Mouse (Mus musculus) forebrain, embryonic 14.5 days (tissue): ENCODE results near the gene Sap30bp. TPM values are rescaled to one million over a fixed set of nuclear protein-coding genes. Genes with fewer than 3 reads are reported as not detected.

Experiments
- ATAC-seq: fragments of 200-750 bp; cut with Nextera tagmentation; 2 replicates; pipeline ENCODE4 v1.8.0; 2017; ENCODE audit warnings: mild to moderate bottlenecking, moderate library complexity
- DNase-seq: peaks from one replicate; pipeline ENCODE4 v3.0.0-alpha.2; 2015; ENCODE audit warnings: low spot score
- H3K27ac ChIP-seq: fragments of 300-500 bp; sonication (generic); 2 replicates; pipeline ENCODE4 v1.5.1; 2014; ENCODE audit warnings: low read depth, mild to moderate bottlenecking, control low read depth, low read length, moderate library complexity
- H3K27me3 ChIP-seq: fragments of 300-500 bp; sonication (generic); replicated peaks from 2 replicates; pipeline ENCODE4 v1.6.1; 2014; ENCODE audit warnings: low read length, control low read depth, mixed read lengths; ENCODE audit not compliant: control insufficient read depth, insufficient read depth
- H3K36me3 ChIP-seq: fragments of 300-500 bp; sonication (generic); 2 replicates; pipeline ENCODE4 v1.6.1; 2014; ENCODE audit warnings: low read length, control low read depth; ENCODE audit not compliant: control insufficient read depth, insufficient read depth
- H3K4me1 ChIP-seq: fragments of 300-500 bp; sonication (generic); 2 replicates; pipeline ENCODE4 v1.6.1; 2014; ENCODE audit warnings: antibody characterized with exemption, low read length, control low read depth; ENCODE audit not compliant: control insufficient read depth, insufficient read depth
- H3K4me2 ChIP-seq: fragments of 300-500 bp; sonication (generic); 2 replicates; pipeline ENCODE4 v1.6.1; 2014; ENCODE audit warnings: mild to moderate bottlenecking, control low read depth, low read length
- H3K4me3 ChIP-seq: fragments of 300-500 bp; sonication (generic); 2 replicates; pipeline ENCODE4 v1.5.1; 2014; ENCODE audit warnings: low read depth, low read length, control low read depth
- H3K9ac ChIP-seq: fragments of 300-500 bp; sonication (generic); 2 replicates; pipeline ENCODE4 v1.6.1; 2014; ENCODE audit warnings: mild to moderate bottlenecking, low read length, control low read depth, moderate library complexity
- H3K9me3 ChIP-seq: fragments of 300-500 bp; sonication (generic); replicated peaks from 2 replicates; pipeline ENCODE4 v1.6.1; 2016; ENCODE audit warnings: low read length, control low read depth, mixed read lengths; ENCODE audit not compliant: control insufficient read depth
- WGBS: fragments of 180-500 bp; shearing (Covaris S2); extraction: QIAGEN DNeasy Blood & Tissue Kit; methylation state at CpG from one replicate; pipeline ENCODE4 v1.1.7; 2014; 5-methylcytosine and 5-hydroxymethylcytosine counted together
- polyA plus RNA-seq: library from polyadenylated mRNA; unstranded; fragments of >200 nt; fragmentation: Nextera tagmentation; extraction: Ambion mirVana; gene quantifications from 2 replicates; pipeline ENCODE4 v1.2.1, GENCODE M21; 2014

The Sap30bp gene
- polyA plus RNA-seq, 1 experiment from 2014 or later = 55.8 TPM

- no peak overlapping the region for H3K9ac ChIP-seq
- no peak overlapping the region for H3K4me3 ChIP-seq
- 94% methylated on average over 5 of the region's 5 CpGs for WGBS
- no peaks in the 10 kb centered on the region for H3K4me1 ChIP-seq
- peaks cover 52% of the 10 kb centered on the region for H3K36me3 ChIP-seq
- no peak overlapping the region for H3K27ac ChIP-seq
- no peaks in the 10 kb centered on the region for H3K9me3 ChIP-seq
- no peaks in the 10 kb centered on the region for H3K27me3 ChIP-seq
- DNase-seq (no peak), ATAC-seq (no peak)
- no peak overlapping the region for H3K4me2 ChIP-seq
Measured at GRCm38 (mm10) chr11:115919073-115919472, 14.0 kb upstream of the Sap30bp start.

- Histone ChIP-seq H3K4me3 (no peak overlapping the region), H3K4me2 (no peak overlapping the region), H3K36me3 (peaks cover 49% of the 10 kb centered on the region), H3K27ac (no peak overlapping the region), H3K4me1 (no peaks in the 10 kb centered on the region), H3K9ac (no peak overlapping the region), H3K9me3 (no peaks in the 10 kb centered on the region), H3K27me3 (no peaks in the 10 kb centered on the region)
- peak; percentile 70 for DNase-seq
- WGBS = 43% methylated on average over 6 of the region's 6 CpGs
- no peak for ATAC-seq
Measured at GRCm38 (mm10) chr11:115920110-115920818, 12.8 kb upstream of the Sap30bp start.

GRCm38 (mm10) chr11:115921986-115922385 lies 11.1 kb upstream of the Sap30bp start:
- H3K27me3 ChIP-seq = no peaks in the 10 kb centered on the region
- H3K4me2 ChIP-seq = no peak overlapping the region
- WGBS = 100% methylated on average over 1 of the region's 1 CpGs
- H3K9me3 ChIP-seq = no peaks in the 10 kb centered on the region
- no peak overlapping the region for H3K27ac ChIP-seq
- no peak overlapping the region for H3K9ac ChIP-seq
- H3K4me3 ChIP-seq = no peak overlapping the region
- no peaks in the 10 kb centered on the region for H3K4me1 ChIP-seq
- H3K36me3 ChIP-seq = peaks cover 39% of the 10 kb centered on the region
- DNase-seq (no peak), ATAC-seq (no peak)

- ATAC-seq (no peak), DNase-seq (no peak)
- H3K4me1 ChIP-seq = peaks cover 8% of the 10 kb centered on the region
- peaks cover 26% of the 10 kb centered on the region for H3K36me3 ChIP-seq
- no peak overlapping the region for H3K4me3 ChIP-seq
- no peaks in the 10 kb centered on the region for H3K27me3 ChIP-seq
- WGBS = 93% methylated on average over 8 of the region's 8 CpGs
- no peak overlapping the region for H3K9ac ChIP-seq
- H3K4me2 ChIP-seq = no peak overlapping the region
- no peaks in the 10 kb centered on the region for H3K9me3 ChIP-seq
- H3K27ac ChIP-seq = no peak overlapping the region
Measured at GRCm38 (mm10) chr11:115929031-115929430, 4.1 kb upstream of the Sap30bp start.

- Histone ChIP-seq H3K27ac (no peak overlapping the region), H3K4me2 (no peak overlapping the region), H3K36me3 (peaks cover 22% of the 10 kb centered on the region), H3K4me3 (no peak overlapping the region), H3K4me1 (peaks cover 16% of the 10 kb centered on the region), H3K27me3 (no peaks in the 10 kb centered on the region), H3K9me3 (no peaks in the 10 kb centered on the region), H3K9ac (no peak overlapping the region)
- DNase-seq = no peak
- no peak for ATAC-seq
- WGBS = 59% methylated on average over 3 of the region's 3 CpGs
Measured at GRCm38 (mm10) chr11:115929818-115930217, 3.3 kb upstream of the Sap30bp start.

GRCm38 (mm10) chr11:115931235-115931634 lies 1.8 kb upstream of the Sap30bp start:
- ATAC-seq = no peak
- 69% methylated on average over 3 of the region's 3 CpGs for WGBS
- H3K36me3 ChIP-seq = peaks cover 28% of the 10 kb centered on the region

GRCm38 (mm10) chr11:115933747-115934110 lies 647 bp downstream of the Sap30bp start:
- no peaks in the 10 kb centered on the region for H3K9me3 ChIP-seq
- peak; percentile 61 for ATAC-seq
- 1% methylated on average over 16 of the region's 16 CpGs for WGBS
- DNase-seq = no peak
- H3K4me2 ChIP-seq = peak overlapping the region; percentile 94
- peaks cover 32% of the 10 kb centered on the region for H3K36me3 ChIP-seq
- H3K4me3 ChIP-seq = peak overlapping the region; percentile 91
- H3K27me3 ChIP-seq = no peaks in the 10 kb centered on the region
- peak overlapping the region; percentile 45; the same call in 1 of the 2 replicates for H3K27ac ChIP-seq
- H3K4me1 ChIP-seq = peaks cover 17% of the 10 kb centered on the region
- H3K9ac ChIP-seq = peak overlapping the region; percentile 81

More at GRCm38 (mm10) chr11:115931235-115931634, 1.8 kb upstream of the Sap30bp start:
- no peak overlapping the region for H3K9ac ChIP-seq
- H3K27me3 ChIP-seq = no peaks in the 10 kb centered on the region
- no peaks in the 10 kb centered on the region for H3K9me3 ChIP-seq
- H3K27ac ChIP-seq = no peak overlapping the region
- H3K4me2 ChIP-seq = no peak overlapping the region
- H3K4me3 ChIP-seq = no peak overlapping the region
- H3K4me1 ChIP-seq = peaks cover 17% of the 10 kb centered on the region
- no peak for DNase-seq

- peak; percentile 86 for DNase-seq
- Histone ChIP-seq H3K9me3 (no peaks in the 10 kb centered on the region), H3K27me3 (no peaks in the 10 kb centered on the region), H3K4me1 (peaks cover under 1% of the 10 kb centered on the region), H3K36me3 (peaks cover 86% of the 10 kb centered on the region), H3K9ac (no peak overlapping the region), H3K27ac (no peak overlapping the region), H3K4me2 (no peak overlapping the region), H3K4me3 (no peak overlapping the region)
- no peak for ATAC-seq
- 35% methylated on average over 6 of the region's 6 CpGs for WGBS
Measured at GRCm38 (mm10) chr11:115939690-115940329, 6.7 kb downstream of the Sap30bp start.

GRCm38 (mm10) chr11:115941980-115942379 lies 8.9 kb downstream of the Sap30bp start:
- WGBS = 97% methylated on average over 7 of the region's 7 CpGs
- Histone ChIP-seq H3K9ac (no peak overlapping the region), H3K4me1 (no peaks in the 10 kb centered on the region), H3K27me3 (no peaks in the 10 kb centered on the region), H3K36me3 (peaks cover 93% of the 10 kb centered on the region), H3K4me3 (no peak overlapping the region), H3K27ac (no peak overlapping the region), H3K4me2 (no peak overlapping the region), H3K9me3 (no peaks in the 10 kb centered on the region)
- DNase-seq (no peak), ATAC-seq (no peak)
